Mouse (Mus musculus) bone marrow, adult 2 months (tissue): ENCODE measurements around the gene Ncln. TPM values are rescaled to one million over a fixed set of nuclear protein-coding genes. Genes with fewer than 3 reads are reported as not detected.

Experiments used
- H3K27ac ChIP-seq: fragments of 200-500 bp; 2 replicates; pipeline ENCODE4 v1.5.1; 2012; ENCODE audit warnings: low read depth, mild to moderate bottlenecking, control low read depth, inconsistent platforms, low read length; ENCODE audit not compliant: control insufficient read depth, poor library complexity, insufficient read depth
- H3K4me1 ChIP-seq: fragments of 200-500 bp; 2 replicates; pipeline ENCODE4 v1.6.1; 2011; ENCODE audit warnings: low read length; ENCODE audit not compliant: control insufficient read depth, insufficient read depth
- H3K4me3 ChIP-seq: fragments of 200-500 bp; replicated peaks from 2 replicates; pipeline ENCODE3; 2011; ENCODE audit warnings: mild to moderate bottlenecking, low read depth, low read length, control low read depth; ENCODE audit not compliant: control insufficient read depth
- CTCF ChIP-seq: fragments of 200-500 bp; IDR thresholded peaks from 2 replicates; pipeline ENCODE4 v1.5.1; 2011; ENCODE audit warnings: low read length, control low read depth; ENCODE audit not compliant: control insufficient read depth, insufficient read depth
- POLR2A ChIP-seq: fragments of 200-500 bp; IDR thresholded peaks from 2 replicates; pipeline ENCODE4 v1.6.1; 2011; ENCODE audit warnings: low read depth, mild to moderate bottlenecking, control low read depth, low read length, borderline replicate concordance; ENCODE audit not compliant: control insufficient read depth
- WGBS: fragments of 180-500 bp; shearing (Covaris S2); methylation state at CpG from one replicate; pipeline ENCODE4 v1.1.7; 2018; 5-methylcytosine and 5-hydroxymethylcytosine counted together
- polyA plus RNA-seq: library from polyadenylated mRNA; stranded (reverse); fragments of >200 nt; gene quantifications from 2 replicates; pipeline ENCODE4 v1.2.4, GENCODE M21; 2011; ENCODE audit warnings: low replicate concordance; ENCODE audit not compliant: missing spikeins, insufficient read depth, insufficient read length

Gene Ncln
- polyA plus RNA-seq, 1 experiment = 61.0 TPM

- Histone ChIP-seq H3K4me3 (no peak overlapping the region), H3K27ac (no peak overlapping the region), H3K4me1 (peaks cover 1% of the 10 kb centered on the region; the same call in 1 of the 2 replicates)
- TF ChIP-seq CTCF (no peak), POLR2A (no peak)
- 79% methylated on average over 6 of the region's 6 CpGs for WGBS
Measured at GRCm38 (mm10) chr10:81507095-81507494, 10.9 kb upstream of the Ncln start.

- no peak for TF ChIP-seq CTCF
- TF ChIP-seq POLR2A = no peak
- 70% methylated on average over 15 of the region's 15 CpGs for WGBS
- Histone ChIP-seq H3K27ac (no peak overlapping the region), H3K4me1 (peaks cover 1% of the 10 kb centered on the region; the same call in 1 of the 2 replicates), H3K4me3 (no peak overlapping the region)
Measured at GRCm38 (mm10) chr10:81505016-81505664, 8.9 kb upstream of the Ncln start.

- Histone ChIP-seq H3K4me1 (peaks cover 1% of the 10 kb centered on the region; the same call in 1 of the 2 replicates), H3K4me3 (peak overlapping the region; percentile 11), H3K27ac (no peak overlapping the region)
- TF ChIP-seq POLR2A (peak; percentile 24; the same call in 1 of the 2 replicates), CTCF (peak; percentile 97)
- 23% methylated on average over 36 of the region's 36 CpGs for WGBS
Measured at GRCm38 (mm10) chr10:81502658-81503057, 6.5 kb upstream of the Ncln start.

- no peak overlapping the region for H3K27ac ChIP-seq
- WGBS = 81% methylated on average over 5 of the region's 5 CpGs
- no peak overlapping the region for H3K4me3 ChIP-seq
- H3K4me1 ChIP-seq = peaks cover 1% of the 10 kb centered on the region; the same call in 1 of the 2 replicates
- TF ChIP-seq POLR2A (no peak), CTCF (no peak)
Measured at GRCm38 (mm10) chr10:81501863-81502262, 5.7 kb upstream of the Ncln start.

- 36% methylated on average over 3 of the region's 3 CpGs for WGBS
- Histone ChIP-seq H3K27ac (peak within 1 kb of the TSS; percentile 90), H3K4me1 (peaks cover 1% of the 10 kb centered on the region; the same call in 1 of the 2 replicates)
Measured at GRCm38 (mm10) chr10:81500032-81500431, 3.8 kb upstream of the Ncln start, which contains the start of gene S1pr4. Gene S1pr4 (minus strand): TSS chr10:81500132.

GRCm38 (mm10) chr10:81499250-81499901, 3.2 kb upstream of the Ncln start:
- Histone ChIP-seq H3K4me3 (peak overlapping the region; percentile 78), H3K27ac (peak overlapping the region; percentile 90), H3K4me1 (peaks cover 1% of the 10 kb centered on the region; the same call in 1 of the 2 replicates)
- peak; percentile 96; the same call in 1 of the 2 replicates for TF ChIP-seq POLR2A
- no peak for TF ChIP-seq CTCF
- 2% methylated on average over 23 of the region's 23 CpGs for WGBS

More at GRCm38 (mm10) chr10:81500032-81500431, 3.8 kb upstream of the Ncln start, which contains the start of gene S1pr4:
- TF ChIP-seq CTCF (no peak), POLR2A (no peak)
- H3K4me3 ChIP-seq = peak within 1 kb of the TSS; percentile 78

- Histone ChIP-seq H3K4me3 (peak overlapping the region; percentile 78), H3K27ac (peak overlapping the region; percentile 90), H3K4me1 (peaks cover 1% of the 10 kb centered on the region; the same call in 1 of the 2 replicates)
- TF ChIP-seq POLR2A = peak; percentile 50; the same call in 1 of the 2 replicates
- 0 out of 2 replicates have a peak, but pooled peaks have one; percentile 23 for TF ChIP-seq CTCF
- WGBS = 4% methylated on average over 38 of the region's 38 CpGs
Measured at GRCm38 (mm10) chr10:81498316-81499249, 2.4 kb upstream of the Ncln start.
